Mouse (Mus musculus) C2C12 (cell line): ENCODE measurements around the gene Rrad.

Source experiments
- CTCF ChIP-seq: IDR thresholded peaks from one replicate; pipeline ENCODE4 v1.5.1; 2011; ENCODE audit not compliant: control insufficient read depth, insufficient read depth, insufficient read length
- USF1 ChIP-seq: IDR thresholded peaks from one replicate; pipeline ENCODE4 v1.6.1; 2011; ENCODE audit warnings: low read depth, mild to moderate bottlenecking, control low read depth, moderate library complexity

DNA sequence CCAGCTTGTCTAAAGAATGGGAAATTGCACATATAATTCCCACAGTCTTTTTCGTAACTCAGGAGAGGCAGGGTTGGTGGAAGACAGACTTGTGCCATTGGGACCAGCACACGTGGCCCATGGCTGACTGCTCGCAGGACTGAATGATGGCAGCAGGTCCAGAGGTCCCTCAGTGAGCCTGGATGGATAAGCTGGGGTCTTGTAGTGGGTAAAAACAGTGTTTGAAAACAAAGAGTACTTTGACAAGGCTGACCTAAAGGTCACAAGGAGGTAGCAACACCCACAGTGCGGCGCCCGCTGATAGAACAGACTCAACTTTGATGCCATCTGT, 11.2 kb upstream of the Rrad start:
- TF ChIP-seq USF1 (no peak), CTCF (no peak)
